Mouse (Mus musculus) adrenal gland (tissue): ENCODE measurements around the gene Map3k3.

Experiments
- intact Hi-C: fragments of 180-260 bp; cut with DNase I; formaldehyde crosslinking; loops from one replicate; pipeline ENCODE4 v1.15.1; 2025

The Map3k3 gene

DNA sequence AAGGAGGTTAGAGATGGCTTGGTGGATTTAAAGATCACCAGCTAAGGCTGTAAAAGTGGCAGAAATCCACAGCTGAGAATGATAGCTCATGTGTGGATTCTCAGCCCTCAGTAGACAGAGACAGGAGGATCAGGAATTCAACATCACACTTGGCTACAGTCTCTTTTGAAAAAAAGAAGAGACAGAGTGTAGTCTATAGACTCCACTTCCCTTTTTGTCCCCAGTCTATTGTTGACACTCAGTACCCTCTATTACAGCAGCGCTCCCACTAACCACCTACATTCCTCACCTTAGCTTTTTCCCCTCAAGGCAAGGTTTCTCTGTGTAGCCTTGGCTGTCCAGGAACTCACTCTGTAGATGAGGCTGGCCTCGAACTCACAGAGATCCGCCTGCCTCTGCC is 107.3 kb downstream of the Map3k3 start:
- intact Hi-C loops = no loop called here

DNA sequence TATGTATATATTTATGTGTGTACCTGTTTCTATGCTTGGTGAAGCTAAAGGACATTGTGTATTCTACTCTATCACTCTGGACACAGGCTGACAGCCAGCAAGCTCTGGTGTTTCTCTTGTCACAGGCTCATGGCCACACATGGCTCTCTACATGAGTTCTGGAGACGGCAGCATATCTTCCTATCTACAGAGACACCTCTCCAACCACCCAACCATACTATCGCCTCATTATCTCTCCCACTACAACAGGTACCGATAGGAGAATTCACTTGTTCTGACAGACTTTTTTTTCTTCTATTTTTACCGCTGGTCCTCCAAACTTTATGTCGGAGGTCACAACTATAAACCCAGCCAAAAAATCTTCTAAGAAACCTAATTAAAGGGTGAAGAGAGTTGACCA is 107.8 kb downstream of the Map3k3 start:
- intact Hi-C loops = no loop called here

DNA sequence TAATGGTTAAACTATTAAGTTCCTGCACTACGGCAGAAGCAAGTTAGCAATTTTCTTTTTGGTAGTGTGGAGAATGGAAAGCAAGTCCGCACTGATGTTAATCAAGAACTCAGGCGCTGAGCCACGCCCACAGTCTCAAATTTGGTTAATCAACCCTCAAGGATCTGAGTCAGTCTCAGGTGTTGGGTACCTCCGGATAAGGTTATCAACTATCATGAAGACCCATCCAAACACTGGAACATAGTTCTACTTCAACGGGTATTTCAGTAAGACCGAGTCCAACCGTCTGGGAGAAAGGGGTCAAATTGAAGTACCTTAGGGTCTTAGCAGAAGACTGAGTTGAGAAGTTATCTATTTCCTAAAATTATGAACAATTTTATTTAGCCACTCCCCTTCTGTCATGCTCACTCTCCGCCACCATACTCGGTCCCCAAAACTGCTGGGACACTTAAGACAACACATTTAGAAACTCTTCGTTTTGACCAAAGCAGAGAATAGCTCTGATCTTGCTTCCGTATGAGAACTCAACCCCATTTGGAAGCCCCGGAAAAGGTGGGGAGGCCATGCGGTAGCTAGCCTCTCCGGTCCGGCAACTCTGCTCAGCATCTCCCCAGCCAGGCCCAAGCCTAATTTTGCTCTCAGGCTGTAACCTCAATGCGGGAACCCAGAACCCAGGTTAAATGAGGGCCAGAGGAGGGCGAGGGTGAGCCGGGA is 108.4 kb downstream of the Map3k3 start:
- intact Hi-C loops = no loop called here

DNA sequence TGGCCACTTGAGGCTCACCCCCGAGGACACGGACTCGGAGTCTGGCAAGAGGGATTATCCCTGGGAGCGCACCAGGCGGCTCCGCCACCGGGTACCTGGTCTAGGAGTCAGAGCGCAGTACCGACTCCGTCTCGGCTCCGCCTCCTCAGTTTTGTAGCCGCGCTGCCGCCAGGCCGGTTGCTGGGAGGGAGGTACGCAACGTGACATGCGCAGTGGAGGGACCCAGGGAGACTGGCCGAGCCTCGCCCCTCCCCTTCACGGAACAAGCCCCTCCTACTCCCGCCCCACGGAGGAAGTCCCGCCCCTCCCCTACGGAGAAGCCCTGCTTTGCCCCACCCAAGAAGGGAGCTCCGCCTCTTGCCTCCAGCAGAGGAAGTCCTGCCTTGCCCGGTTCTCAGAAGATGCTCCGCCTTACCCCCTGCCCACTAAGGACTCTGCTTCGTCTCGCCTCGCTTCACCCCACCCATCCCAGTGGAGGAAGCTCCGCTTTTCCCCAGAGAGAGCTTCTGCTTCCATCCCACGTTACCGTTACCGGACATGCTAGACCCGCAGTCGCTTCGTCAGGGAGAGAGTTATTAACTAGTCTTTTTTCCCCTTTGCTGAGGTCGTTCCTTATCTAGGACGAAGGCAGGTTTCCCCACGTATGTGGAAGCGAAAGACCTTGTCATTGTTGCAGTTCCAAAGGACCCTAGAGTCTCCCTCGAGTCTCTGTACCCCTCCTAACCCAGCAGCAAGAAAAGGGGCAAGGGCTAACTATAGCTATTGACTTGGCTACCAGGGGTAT is 109.2 kb downstream of the Map3k3 start:
- intact Hi-C loops = no loop called here

DNA sequence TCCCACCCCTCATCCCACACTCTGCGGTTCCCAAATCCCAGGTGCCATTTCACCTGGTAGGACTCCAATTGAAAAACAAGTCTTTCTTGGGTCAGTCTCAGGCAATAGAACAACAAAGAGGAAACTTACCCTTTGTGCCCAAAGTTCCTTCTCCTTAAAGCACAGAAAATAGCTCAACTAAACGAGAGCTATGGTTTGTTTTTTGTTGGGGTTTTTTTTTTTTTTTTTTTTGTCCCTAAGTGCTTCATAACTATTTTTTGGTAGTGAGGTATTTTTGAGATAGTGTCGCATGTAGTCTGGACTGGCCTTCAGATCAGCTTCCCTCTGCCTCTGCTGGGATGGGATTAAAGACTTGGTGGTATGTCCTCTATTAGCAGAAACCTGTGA is 109.7 kb downstream of the Map3k3 start:
- intact Hi-C loops = no loop called here

DNA sequence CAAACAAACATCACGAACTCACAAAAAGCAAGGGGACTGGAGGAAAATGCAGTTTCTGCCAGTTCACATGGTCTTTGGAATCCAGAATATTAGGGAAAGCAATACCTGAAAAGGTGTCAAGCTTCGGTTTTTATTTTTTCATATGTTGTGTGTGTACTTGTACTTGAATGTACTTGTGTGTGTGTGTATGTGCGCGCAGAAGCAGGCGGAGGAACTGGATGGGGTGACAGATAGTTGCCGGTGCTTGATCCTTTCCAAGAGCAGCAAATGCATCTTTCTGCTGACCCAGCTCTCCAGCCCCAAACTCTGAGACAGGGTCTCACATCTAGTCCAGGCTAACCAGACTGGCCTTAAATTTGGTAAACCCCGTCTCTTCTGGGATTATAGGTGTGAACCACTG is 110.5 kb downstream of the Map3k3 start:
- intact Hi-C loops = loop anchor here (5.0 kb wide), 1 partner anchor 33 kb away; the partner anchor contains the start of genes Gm10840 and Limd2

DNA sequence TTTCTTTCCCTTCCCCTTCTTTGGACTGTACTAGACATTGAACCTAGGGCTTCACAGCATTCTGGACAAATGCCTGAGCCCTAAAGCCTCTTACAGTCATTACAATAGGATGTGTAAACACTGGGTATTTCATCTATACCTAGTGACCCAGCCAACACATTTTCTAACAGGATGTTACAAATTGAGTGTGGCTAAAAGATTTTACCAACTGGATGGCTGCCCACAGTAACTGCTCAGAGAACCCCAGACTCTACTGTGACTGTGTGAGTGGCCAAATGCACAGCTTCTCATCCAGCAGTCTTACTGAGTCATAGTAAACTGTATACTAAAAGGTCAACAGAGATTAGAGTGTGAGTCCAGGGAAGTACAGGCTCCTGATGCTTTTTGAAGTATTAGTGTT is 110.9 kb downstream of the Map3k3 start:
- intact Hi-C loops = loop anchor here (5.0 kb wide), 1 partner anchor 33 kb away; the partner anchor contains the start of genes Gm10840 and Limd2

DNA sequence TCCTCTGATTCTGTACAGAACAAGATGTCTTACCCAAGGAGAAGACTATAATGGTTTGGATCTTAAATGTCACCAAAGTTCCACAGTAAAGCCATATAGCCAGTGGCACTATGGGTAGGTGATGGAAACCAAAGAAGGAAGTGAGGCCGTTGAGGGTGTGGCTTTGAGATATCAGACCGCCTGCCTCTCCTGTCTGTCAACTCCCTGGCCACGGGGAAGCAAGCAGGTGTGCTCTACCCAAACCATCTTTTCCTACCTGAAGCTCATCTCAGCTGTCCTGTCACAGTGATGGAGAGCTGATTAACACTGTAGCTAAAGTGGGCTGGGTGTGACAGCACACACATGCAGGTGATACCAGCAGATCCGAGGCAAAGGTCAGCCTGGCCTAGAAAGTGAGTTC is 113.9 kb downstream of the Map3k3 start:
- intact Hi-C loops = loop anchor here (5.0 kb wide), 1 partner anchor 36 kb away; the partner anchor contains the start of genes Gm10840 and Limd2

DNA sequence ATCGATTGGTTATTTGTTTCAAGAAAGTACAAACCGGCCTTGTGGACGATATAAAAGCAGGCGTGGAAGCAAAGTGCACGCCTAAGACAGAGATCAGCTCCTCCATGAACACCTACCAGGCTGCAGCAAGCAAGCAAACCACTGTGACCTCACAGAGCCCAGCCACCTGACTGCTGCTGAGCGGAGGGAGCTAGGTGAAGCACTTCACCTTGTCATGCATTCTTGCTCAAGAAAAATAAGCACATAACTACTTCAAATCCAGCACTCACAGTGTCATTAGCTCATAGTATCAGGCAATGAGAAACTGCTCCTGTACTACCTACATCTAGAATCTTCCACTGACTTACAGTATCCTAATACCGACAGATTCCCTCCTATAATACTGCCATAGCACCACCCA is 115.6 kb downstream of the Map3k3 start:
- intact Hi-C loops = loop anchor here (5.0 kb wide), 1 partner anchor 38 kb away; the partner anchor contains the start of genes Gm10840 and Limd2

DNA sequence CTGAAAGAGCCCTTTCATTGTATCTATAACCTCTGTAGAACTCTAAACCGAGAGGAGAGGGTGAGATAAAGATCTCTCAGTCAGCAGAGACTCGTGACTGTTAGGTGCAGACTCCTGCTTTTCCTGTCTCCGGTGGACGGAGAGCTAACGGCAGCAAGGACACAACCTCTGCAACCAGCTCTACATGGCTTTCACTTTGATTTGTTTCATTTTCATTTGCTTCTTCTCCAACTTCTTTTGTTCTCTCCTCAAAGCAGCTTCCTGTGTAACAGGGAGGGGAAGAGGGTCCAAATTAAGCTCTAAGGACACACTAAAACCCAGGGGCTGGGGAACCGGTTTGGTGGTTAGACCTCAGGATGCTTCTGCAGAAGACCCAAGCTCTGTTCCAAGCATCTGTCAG is 116.3 kb downstream of the Map3k3 start:
- intact Hi-C loops = no loop called here

DNA sequence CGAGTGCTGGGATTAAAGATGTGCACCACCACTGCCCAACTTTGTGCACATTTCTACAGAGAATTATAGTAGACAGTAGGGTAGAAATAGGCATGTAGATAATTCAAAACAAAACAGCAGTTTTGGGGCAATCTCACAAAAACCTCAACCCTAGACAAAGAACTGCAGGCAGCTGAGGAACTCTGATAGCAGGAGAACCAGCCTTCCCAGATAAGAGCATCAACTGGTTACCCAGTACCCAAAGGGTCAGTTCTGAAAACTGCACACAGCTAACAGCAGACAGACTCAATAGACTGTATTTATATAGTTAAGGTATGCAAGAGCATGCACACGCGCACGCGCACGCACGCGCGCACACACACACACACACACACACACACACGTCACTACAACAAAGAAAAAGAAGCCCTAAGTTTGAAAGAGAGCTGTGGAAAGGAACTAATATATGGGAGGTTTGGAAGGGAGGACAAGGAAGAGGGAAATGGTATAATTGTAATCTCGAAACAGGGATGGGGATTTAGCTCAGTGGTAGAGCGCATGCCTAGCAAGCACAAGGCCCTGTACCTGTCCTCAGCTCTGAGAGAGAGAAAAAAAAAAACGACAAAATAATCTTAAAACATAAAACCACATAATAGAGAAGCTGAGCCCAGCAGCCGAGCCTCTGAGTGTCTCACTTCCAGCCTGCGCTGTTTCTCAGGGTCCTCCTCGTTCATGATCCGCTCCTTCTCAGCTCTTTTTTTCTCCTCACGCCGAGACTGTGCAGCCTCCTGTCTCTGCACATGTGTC is 117.1 kb downstream of the Map3k3 start:
- intact Hi-C loops = no loop called here

DNA sequence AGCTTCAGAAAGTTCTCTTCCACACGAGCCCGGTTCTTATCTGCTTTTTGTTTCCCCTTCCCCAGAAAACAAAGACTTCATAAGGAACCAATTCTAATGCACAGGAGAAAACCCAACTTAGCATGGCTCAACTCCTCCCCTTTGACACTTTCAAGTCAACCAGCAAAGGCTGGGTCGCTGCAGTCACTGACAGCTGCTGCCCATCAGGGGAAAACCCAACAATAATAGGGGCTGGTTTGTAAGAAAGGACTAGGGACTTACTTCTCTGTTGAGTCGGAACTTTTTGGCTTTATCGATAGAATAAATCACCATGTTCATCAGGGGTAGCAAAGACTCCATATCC is 117.7 kb downstream of the Map3k3 start, which contains the start of gene Strada:
Gene Strada, minus strand, starts transcription at position 46 of the 343 bp plus-strand sequence.
- intact Hi-C loops = no loop called here
